10 mouse cellular contexts compared by ENCODE assay signal in genomic region chr2:23320746-23321585, GRCm38 (mm10). TPM values are rescaled to one million over a fixed set of nuclear protein-coding genes. Genes with fewer than 3 reads are reported as not detected.
DNase-seq lines count a peak whose midpoint lies in the region; ATAC-seq lines count a peak whose summit lies in the region.
"Had no signal": no experiment of that assay in that cellular context is flagged by ENCODE, and none has a peak within 500 bp of the region (broad histone marks: within the 10 kb centered on the region; RNA-seq: fewer than 3 reads in every experiment).

TSS of gene Nxph2 (plus strand) at chr2:23321246.

- no peaks in the 10 kb centered on the region for H3K9me3 ChIP-seq in heart, embryonic 16.5 days (replicated peaks; ENCODE audit: control insufficient read depth, low read length)
- H3K9me3 ChIP-seq in hindbrain, embryonic 10.5 days = no peaks in the 10 kb centered on the region

- no peaks in the 10 kb centered on the region for H3K4me1 ChIP-seq in heart, embryonic 16.5 days (ENCODE audit: control insufficient read depth, insufficient read depth, low read length)
- H3K4me1 ChIP-seq in hindbrain, embryonic 10.5 days (replicated peaks) = peaks cover 8% of the 10 kb centered on the region; the same call in 1 of the 2 replicates

- H3K9ac ChIP-seq in heart, embryonic 16.5 days (ENCODE audit: low read length) = no peak within 1 kb of the TSS

- no peak for DNase-seq in heart, adult 18-20 months
- DNase-seq in embryo, embryonic 10.5 days (ENCODE audit: low spot score) = peak; percentile 54
- peak; percentile 48 for DNase-seq in hindbrain, embryonic 10.5 days (ENCODE audit: low spot score)
- DNase-seq in left cerebral cortex, postnatal 4 days = peak; percentile 59
- peak; percentile 47 for DNase-seq in retina, postnatal 1 day
- no peak for DNase-seq in cerebellum, adult 11 months
- DNase-seq in urinary bladder, postnatal 25 days (ENCODE audit: low spot score) = no peak

- no peaks in the 10 kb centered on the region for H3K36me3 ChIP-seq in heart, embryonic 16.5 days (ENCODE audit: control insufficient read depth, insufficient read depth)
- H3K36me3 ChIP-seq in hindbrain, embryonic 10.5 days = no peaks in the 10 kb centered on the region

- ATAC-seq in heart, embryonic 16.5 days (replicated peaks; ENCODE audit: extremely low read depth, insufficient read depth, low FRiP score) = no peak
- ATAC-seq: Patski had no signal

- H3K4me2 ChIP-seq in heart, embryonic 16.5 days (ENCODE audit: low read depth, low read length) = peak within 1 kb of the TSS; percentile 53

- intact Hi-C loops in left cerebral cortex, postnatal 4 days (cut with DNase I) = no loop called here

- H3K27ac ChIP-seq in heart, embryonic 16.5 days (ENCODE audit: low read length) = no peak within 1 kb of the TSS
- H3K27ac ChIP-seq in hindbrain, embryonic 10.5 days = no peak within 1 kb of the TSS
- H3K27ac ChIP-seq: kidney, postnatal 0 days had no signal

- H3K27me3 ChIP-seq in heart, embryonic 16.5 days (ENCODE audit: control insufficient read depth, insufficient read depth, low read length) = peaks cover 7% of the 10 kb centered on the region
- H3K27me3 ChIP-seq in hindbrain, embryonic 10.5 days (ENCODE audit: insufficient read depth, poor library complexity, severe bottlenecking) = peaks cover 9% of the 10 kb centered on the region; the same call in 1 of the 2 replicates

- H3K4me3 ChIP-seq in heart, embryonic 16.5 days (ENCODE audit: low read length) = peak within 1 kb of the TSS; percentile 19; the same call in 1 of the 2 replicates
- peak within 1 kb of the TSS; percentile 56 for H3K4me3 ChIP-seq in hindbrain, embryonic 10.5 days

- 2% methylated on average over 31 of the region's 31 CpGs for WGBS in heart, embryonic 16.5 days
- 3% methylated on average over 31 of the region's 31 CpGs for WGBS in hindbrain, embryonic 10.5 days

RNA-seq across cellular contexts. Expression of gene Nxph2, which starts in this region (rescaled TPM):
- polyA plus RNA-seq in heart, embryonic 16.5 days (2015; fragmentation: Nextera tagmentation; extraction: Ambion mirVana) = not detected in 2 replicates
- total RNA-seq in heart, adult 18-20 months (2021) = not detected
- polyA plus RNA-seq in hindbrain, embryonic 10.5 days (2016; fragmentation: Nextera tagmentation; extraction: Ambion mirVana) = 0.12 and 0.41 TPM in 2 replicates
- total RNA-seq in left cerebral cortex, postnatal 4 days (2021) = 1 to 10 TPM; 7.0 to 7.6 TPM
- polyA plus RNA-seq: kidney, postnatal 0 days; Patski had no signal

Comparison
In these comparisons a context has a peak if more than half of its experiments do, and no peak if none do; other contexts are left out.
1. RNA of gene Nxph2 (total RNA-seq): 7.0 to 7.6 TPM in left cerebral cortex, postnatal 4 days; not detected in heart, adult 18-20 months; every median in the first group is over 4 times any median in the second.
2. Peak in DNase-seq and H3K4me3 ChIP-seq in hindbrain, embryonic 10.5 days; RNA of the gene not detected or under 1 TPM.
3. DNase-seq: peak in embryo, embryonic 10.5 days (single experiment), left cerebral cortex, postnatal 4 days (single experiment) and retina, postnatal 1 day (single experiment); none in heart, adult 18-20 months (0 of 2), cerebellum, adult 11 months (single experiment) and urinary bladder, postnatal 25 days (single experiment).